Mouse (Mus musculus): ENCODE results near the gene Ankib1. TPM values are rescaled to one million over a fixed set of nuclear protein-coding genes. Genes with fewer than 3 reads are reported as not detected.

The Ankib1 gene
- 18.1 and 19.5 TPM in 2 replicates for polyA plus RNA-seq (2015; fragmentation: Nextera tagmentation; extraction: Ambion mirVana)

GRCm38 (mm10) chr5:3802433-3803291 is at the start of gene Ankib1, which contains the start of gene Krit1:
TSS of gene Ankib1 (minus strand) at chr5:3802925.
TSS of gene Krit1 (plus strand) at chr5:3803184.

GRCm38 (mm10) chr5:3845026-3845425 is 42.3 kb upstream of the Ankib1 start, which contains the start of gene Lrrd1:
TSS of gene Lrrd1 (plus strand) at chr5:3845173.

DNA sequence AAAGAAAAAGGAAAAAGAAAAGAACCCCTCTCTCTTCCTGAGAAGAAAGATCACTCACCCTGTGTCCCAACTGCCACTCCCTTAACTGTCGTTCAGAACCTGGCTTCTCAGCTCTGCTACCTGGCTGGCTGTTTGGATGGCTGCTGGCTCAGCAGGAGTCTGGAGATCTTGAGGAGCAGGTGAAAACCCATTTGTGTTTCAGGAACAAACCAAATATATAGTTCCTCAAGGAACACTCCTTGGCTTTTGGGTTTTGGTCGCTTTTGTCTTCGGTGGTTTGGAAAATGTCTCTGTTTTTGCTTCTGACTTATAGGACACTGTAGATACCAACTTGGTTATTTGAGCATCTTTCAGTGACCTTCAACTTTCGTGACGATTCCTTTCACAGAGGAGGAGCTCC is 145.6 kb downstream of the Ankib1 start, which contains the start of gene Gatad1:
Gatad1 (minus strand) TSS at position 101 of the 400 bp plus-strand sequence.

GRCm38 (mm10) chr5:3650881-3651280 is 151.8 kb downstream of the Ankib1 start, which contains the start of gene Tmbim7:
TSS of gene Tmbim7 (plus strand) at chr5:3651181.

Small RNA genes within 50 kb of the gene (microRNA-seq; reads per million reads assigned to microRNA genes)
- gene Gm22926 (not detected), gene Gm26238 (not detected)

Other genes with a start within 250 kb of the Ankib1 start
- gene 1700109H08Rik, start 231.4 kb downstream of the Ankib1 start, polyA plus RNA-seq (2015; fragmentation: Nextera tagmentation; extraction: Ambion mirVana), result 1.7 and 2.1 TPM in 2 replicates
- 18.1 and 20.9 TPM in 2 replicates for gene Pex1, start 206.9 kb downstream of the Ankib1 start, polyA plus RNA-seq (2015; fragmentation: Nextera tagmentation; extraction: Ambion mirVana)
- gene Rbm48, start 206.3 kb downstream of the Ankib1 start, polyA plus RNA-seq (2015; fragmentation: Nextera tagmentation; extraction: Ambion mirVana), result 11.8 and 12.4 TPM in 2 replicates
- gene Tmbim7, start 151.7 kb downstream of the Ankib1 start, polyA plus RNA-seq (2015; fragmentation: Nextera tagmentation; extraction: Ambion mirVana), result not detected in 2 replicates
- gene Gatad1, start 145.7 kb downstream of the Ankib1 start, polyA plus RNA-seq (2015; fragmentation: Nextera tagmentation; extraction: Ambion mirVana), result 82.0 and 90.8 TPM in 2 replicates
- 30.6 and 32.2 TPM in 2 replicates for gene Krit1, start 259 bp upstream of the Ankib1 start, polyA plus RNA-seq (2015; fragmentation: Nextera tagmentation; extraction: Ambion mirVana)
- 0.05 and 0.08 TPM in 2 replicates for gene Lrrd1, start 42.2 kb upstream of the Ankib1 start, polyA plus RNA-seq (2015; fragmentation: Nextera tagmentation; extraction: Ambion mirVana)
- gene Mterf1a, start 91.0 kb upstream of the Ankib1 start, polyA plus RNA-seq (2015; fragmentation: Nextera tagmentation; extraction: Ambion mirVana), result 4.0 and 4.5 TPM in 2 replicates
- gene Akap9, start 125.1 kb upstream of the Ankib1 start, polyA plus RNA-seq (2015; fragmentation: Nextera tagmentation; extraction: Ambion mirVana), result 213 and 220 TPM in 2 replicates